Mouse (Mus musculus) midbrain, embryonic 10.5 days (tissue): Measurements from ENCODE around the gene 2010300C02Rik. TPM values are rescaled to one million over a fixed set of nuclear protein-coding genes. Genes with fewer than 3 reads are reported as not detected.

Source experiments
- DNase-seq: peaks from one replicate; pipeline ENCODE4 v3.0.0-alpha.2; 2017; ENCODE audit warnings: low spot score
- H3K27ac ChIP-seq: fragments of 300-500 bp; sonication (generic); replicated peaks from 2 replicates; pipeline ENCODE4 v1.5.1; 2016; ENCODE audit warnings: mild to moderate bottlenecking
- H3K27me3 ChIP-seq: fragments of 300-500 bp; sonication (generic); 2 replicates; pipeline ENCODE4 v1.6.1; 2016; ENCODE audit warnings: low read depth, mild to moderate bottlenecking; ENCODE audit not compliant: poor library complexity, severe bottlenecking
- H3K36me3 ChIP-seq: fragments of 300-500 bp; sonication (generic); 2 replicates; pipeline ENCODE4 v1.6.1; 2016; ENCODE audit warnings: mild to moderate bottlenecking, moderate library complexity
- H3K4me1 ChIP-seq: fragments of 300-500 bp; sonication (generic); 2 replicates; pipeline ENCODE4 v1.6.1; 2016
- H3K4me3 ChIP-seq: fragments of 300-500 bp; sonication (generic); 2 replicates; pipeline ENCODE4 v1.5.1; 2016; ENCODE audit warnings: mild to moderate bottlenecking, moderate library complexity
- H3K9me3 ChIP-seq: fragments of 300-500 bp; sonication (generic); replicated peaks from 2 replicates; pipeline ENCODE4 v1.6.1; 2016; ENCODE audit warnings: mild to moderate bottlenecking
- WGBS: fragments of 180-500 bp; shearing (Covaris S2); methylation state at CpG from one replicate; pipeline ENCODE4 v1.1.7; 2016; 5-methylcytosine and 5-hydroxymethylcytosine counted together
- polyA plus RNA-seq: library from polyadenylated mRNA; unstranded; fragments of >200 nt; fragmentation: Nextera tagmentation; extraction: Ambion mirVana; gene quantifications from 2 replicates; pipeline ENCODE4 v1.2.1, GENCODE M21; 2016

2010300C02Rik gene
- polyA plus RNA-seq, 1 experiment from 2014 or later = 0.73 TPM

- DNase-seq = no peak
- Histone ChIP-seq H3K27me3 (no peaks in the 10 kb centered on the region), H3K4me3 (no peak overlapping the region), H3K36me3 (no peaks in the 10 kb centered on the region), H3K9me3 (no peaks in the 10 kb centered on the region), H3K27ac (no peak overlapping the region), H3K4me1 (peaks cover 3% of the 10 kb centered on the region; the same call in 1 of the 2 replicates)
- 89% methylated on average over 1 of the region's 1 CpGs for WGBS
These were observed 151.5 kb downstream of the 2010300C02Rik start for GRCm38 (mm10) chr1:37568379-37568778.

GRCm38 (mm10) chr1:37566754-37567153, 153.1 kb downstream of the 2010300C02Rik start:
- no peaks in the 10 kb centered on the region for H3K9me3 ChIP-seq
- 86% methylated on average over 4 of the region's 4 CpGs for WGBS
- H3K4me3 ChIP-seq = no peak overlapping the region
- no peak overlapping the region for H3K27ac ChIP-seq
- no peaks in the 10 kb centered on the region for H3K27me3 ChIP-seq
- DNase-seq = no peak
- no peaks in the 10 kb centered on the region for H3K36me3 ChIP-seq
- peaks cover 3% of the 10 kb centered on the region; the same call in 1 of the 2 replicates for H3K4me1 ChIP-seq

- DNase-seq = no peak
- WGBS = 87% methylated on average over 2 of the region's 2 CpGs
- H3K36me3 ChIP-seq = no peaks in the 10 kb centered on the region
- peaks cover 3% of the 10 kb centered on the region; the same call in 1 of the 2 replicates for H3K4me1 ChIP-seq
- H3K9me3 ChIP-seq = no peaks in the 10 kb centered on the region
- H3K27ac ChIP-seq = no peak overlapping the region
- H3K4me3 ChIP-seq = no peak overlapping the region
- H3K27me3 ChIP-seq = no peaks in the 10 kb centered on the region
These were observed 153.5 kb downstream of the 2010300C02Rik start for GRCm38 (mm10) chr1:37566344-37566743.

GRCm38 (mm10) chr1:37565396-37565795, 154.5 kb downstream of the 2010300C02Rik start:
- DNase-seq = no peak
- Histone ChIP-seq H3K9me3 (no peaks in the 10 kb centered on the region), H3K27ac (no peak overlapping the region), H3K4me3 (no peak overlapping the region), H3K27me3 (no peaks in the 10 kb centered on the region), H3K36me3 (no peaks in the 10 kb centered on the region), H3K4me1 (peaks cover 3% of the 10 kb centered on the region; the same call in 1 of the 2 replicates)
- WGBS = 60% methylated on average over 6 of the region's 6 CpGs

GRCm38 (mm10) chr1:37561955-37562354, 157.9 kb downstream of the 2010300C02Rik start:
- Histone ChIP-seq H3K27me3 (no peaks in the 10 kb centered on the region), H3K9me3 (no peaks in the 10 kb centered on the region), H3K36me3 (no peaks in the 10 kb centered on the region), H3K4me1 (peaks cover 3% of the 10 kb centered on the region; the same call in 1 of the 2 replicates), H3K4me3 (no peak overlapping the region), H3K27ac (no peak overlapping the region)
- DNase-seq = no peak
- 92% methylated on average over 3 of the region's 3 CpGs for WGBS

Other genes with a start within 250 kb of the 2010300C02Rik start
- 1.3 and 1.5 TPM in 2 replicates for gene Mgat4a, start 179.1 kb downstream of the 2010300C02Rik start, polyA plus RNA-seq
- gene Tsga10, start 146.3 kb upstream of the 2010300C02Rik start, polyA plus RNA-seq = 11.0 and 15.0 TPM in 2 replicates
- gene Lipt1, start 151.7 kb upstream of the 2010300C02Rik start, polyA plus RNA-seq = 7.3 and 8.9 TPM in 2 replicates
- 20.8 and 23.1 TPM in 2 replicates for gene Mitd1, start 170.3 kb upstream of the 2010300C02Rik start, polyA plus RNA-seq
- 245 and 251 TPM in 2 replicates for gene Mrpl30, start 170.4 kb upstream of the 2010300C02Rik start, polyA plus RNA-seq
- gene Lyg2, start 196.4 kb upstream of the 2010300C02Rik start, polyA plus RNA-seq = not detected in 2 replicates
- not detected in 2 replicates for gene Lyg1, start 237.7 kb upstream of the 2010300C02Rik start, polyA plus RNA-seq